Mouse (Mus musculus): Measurements from ENCODE around the gene Phf13. TPM values are rescaled to one million over a fixed set of nuclear protein-coding genes. Genes with fewer than 3 reads are reported as not detected.

Phf13 gene
- polyA plus RNA-seq, 1 experiment from 2014 or later: 11.3 TPM

DNA sequence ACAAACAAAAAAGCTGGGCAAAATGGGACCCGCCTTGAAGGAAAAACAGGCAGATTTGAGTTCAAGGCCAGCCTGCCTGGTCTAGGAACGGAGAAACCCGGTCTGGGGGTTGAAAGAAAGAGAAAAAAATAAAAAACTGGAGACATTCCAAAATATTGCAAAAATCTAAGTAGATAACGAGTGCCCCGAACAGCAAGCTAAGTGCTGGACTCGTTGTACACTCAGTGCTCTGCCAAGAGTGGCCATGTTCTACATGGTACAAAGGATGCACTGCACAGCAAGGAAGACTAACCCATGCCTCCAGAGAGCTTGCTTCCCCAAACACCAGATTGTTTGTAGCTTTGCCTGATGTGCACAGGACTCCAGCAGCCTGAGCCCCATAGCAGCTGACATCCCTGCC, 3.0 kb downstream of the Phf13 start:
- DNase-seq (ENCODE audit: low spot score): no peak

DNA sequence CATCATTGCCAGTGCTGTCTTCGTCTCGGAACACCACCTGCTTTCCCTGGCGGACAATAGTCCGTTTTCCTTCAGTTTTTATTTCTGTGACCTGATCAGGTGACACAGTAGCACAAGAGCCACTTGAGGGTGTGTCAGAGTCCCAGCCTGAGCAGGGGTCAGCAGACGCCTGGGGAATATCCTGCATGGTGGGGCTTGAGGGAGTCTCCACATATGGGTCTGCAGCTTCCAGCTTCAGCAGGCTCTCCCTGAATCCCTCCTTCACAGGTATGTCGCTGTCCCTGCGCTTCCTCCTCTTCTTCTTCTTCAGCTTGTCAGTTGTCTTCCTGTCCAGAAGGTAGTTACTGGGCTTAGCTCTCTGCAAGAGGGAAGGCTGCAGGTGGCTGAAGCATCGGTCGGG, 4.0 kb downstream of the Phf13 start:
- no peak for DNase-seq (ENCODE audit: low spot score)

DNA sequence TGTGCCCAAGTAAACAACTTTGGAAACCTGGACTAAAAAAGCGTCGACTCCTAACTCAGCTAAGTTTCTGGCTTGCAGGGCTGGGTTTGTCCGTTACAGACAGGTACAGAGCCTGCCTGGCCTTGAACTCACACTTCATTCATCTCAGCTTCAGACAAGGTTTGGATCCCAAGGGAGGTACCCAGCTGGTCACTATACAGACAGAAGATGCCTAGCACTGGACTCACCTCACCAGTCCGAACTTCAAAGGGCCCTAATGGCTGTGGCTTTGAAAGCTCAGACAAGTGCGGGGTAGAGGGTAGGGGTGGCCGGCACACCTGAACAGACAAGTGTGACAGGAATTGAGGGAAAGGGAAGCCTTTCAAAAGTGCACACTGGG, 7.0 kb downstream of the Phf13 start:
- DNase-seq (ENCODE audit: low spot score): no peak

DNA sequence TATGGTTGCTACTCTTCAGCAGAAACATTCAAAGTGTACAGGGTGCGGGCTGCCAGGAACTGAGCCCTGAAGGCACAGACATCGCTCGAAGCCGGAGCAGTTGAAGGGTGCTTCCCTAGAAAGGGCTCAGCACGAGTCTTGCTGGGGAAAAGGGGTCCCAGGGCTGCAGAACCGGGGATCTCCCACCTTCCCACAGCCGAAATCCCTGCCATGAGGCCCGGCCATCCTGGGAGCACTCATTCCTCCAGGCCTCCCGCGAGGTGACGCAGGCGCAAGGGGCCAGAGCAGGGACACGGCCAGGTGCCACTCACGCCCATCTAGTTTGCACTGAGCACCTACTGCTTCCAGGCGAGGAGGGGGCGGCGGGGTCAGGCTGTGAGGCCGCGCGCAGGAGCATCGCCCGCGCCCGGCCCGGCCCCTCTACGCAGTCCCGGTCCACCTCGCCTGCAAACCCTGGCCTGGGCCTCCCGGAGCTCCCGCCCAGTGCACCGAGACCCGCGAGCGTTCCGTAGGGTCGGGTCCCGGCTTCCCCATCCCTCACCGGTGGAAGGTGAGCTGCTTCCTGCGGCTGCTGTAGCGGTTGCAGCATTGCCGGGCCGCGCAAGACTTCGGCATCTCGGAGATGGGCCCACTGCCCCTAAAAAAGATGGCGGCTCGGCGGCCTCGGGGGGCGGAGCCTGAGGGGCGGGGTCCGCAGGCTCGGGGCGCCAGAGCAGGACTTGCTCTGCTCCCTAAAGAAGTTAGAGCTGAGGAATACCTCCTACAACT, 7.5 kb downstream of the Phf13 start, which contains the start of gene Thap3:
Gene Thap3 (minus strand): TSS at position 656 of the 768 bp plus-strand sequence.
- peak; percentile 77 for DNase-seq (ENCODE audit: low spot score)

DNA sequence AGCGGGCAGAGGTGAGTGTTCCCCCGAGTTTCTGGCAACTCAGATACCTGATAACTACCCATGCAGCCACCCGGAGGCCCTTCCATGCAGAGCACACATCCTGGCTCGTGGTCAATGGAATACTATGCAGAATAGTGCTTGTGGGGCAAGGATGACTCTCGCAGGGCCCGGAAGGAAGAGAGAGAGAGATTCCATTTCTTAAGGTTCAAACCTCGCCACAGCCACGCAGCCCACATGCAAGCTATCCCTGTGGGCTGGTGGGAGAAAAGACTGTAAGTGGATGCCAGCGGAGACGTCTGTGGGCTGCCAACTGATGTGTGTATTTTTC, 8.1 kb downstream of the Phf13 start:
- DNase-seq (ENCODE audit: low spot score): no peak

DNA sequence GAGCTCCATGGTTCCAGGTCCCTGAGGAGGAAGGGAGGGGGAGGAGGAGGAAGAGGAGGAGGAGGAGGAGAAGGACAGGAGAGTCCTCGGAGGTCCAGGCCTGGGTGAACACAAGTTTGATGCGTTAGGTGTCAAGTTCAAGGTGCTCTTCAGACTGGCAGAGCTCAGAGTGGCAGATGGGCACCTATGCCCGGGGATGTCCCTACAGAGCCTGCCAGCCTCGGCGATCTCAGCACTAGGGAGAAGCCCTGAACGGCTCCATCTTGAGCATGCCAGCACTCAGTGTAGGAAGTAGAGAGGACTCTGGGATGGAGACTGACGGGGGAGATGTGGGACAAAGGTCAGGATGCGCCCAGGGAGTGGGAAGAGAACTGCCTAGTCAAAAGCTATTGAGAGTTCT, 9.4 kb downstream of the Phf13 start:
- DNase-seq (ENCODE audit: low spot score): no peak

DNA sequence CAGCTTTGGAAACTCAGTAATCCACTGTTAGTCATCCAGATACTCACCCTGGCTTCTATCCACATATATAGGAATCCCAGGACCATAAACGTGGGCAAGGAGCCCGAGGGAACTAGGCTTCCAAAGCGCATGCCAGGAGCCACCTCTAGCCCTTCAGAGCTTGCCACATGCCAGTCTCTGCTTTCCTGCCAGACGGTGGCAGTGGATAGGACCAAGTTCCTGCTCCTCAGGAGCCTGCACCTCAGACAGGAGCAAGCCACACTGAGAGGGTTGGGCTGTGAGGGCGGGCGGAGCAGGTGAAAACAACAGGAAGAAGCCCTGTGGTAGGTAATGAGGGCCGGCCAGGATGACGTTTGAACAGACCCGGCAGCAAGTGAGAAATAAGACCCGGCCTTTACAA, 10.2 kb downstream of the Phf13 start:
- no peak for DNase-seq (ENCODE audit: low spot score)

DNA sequence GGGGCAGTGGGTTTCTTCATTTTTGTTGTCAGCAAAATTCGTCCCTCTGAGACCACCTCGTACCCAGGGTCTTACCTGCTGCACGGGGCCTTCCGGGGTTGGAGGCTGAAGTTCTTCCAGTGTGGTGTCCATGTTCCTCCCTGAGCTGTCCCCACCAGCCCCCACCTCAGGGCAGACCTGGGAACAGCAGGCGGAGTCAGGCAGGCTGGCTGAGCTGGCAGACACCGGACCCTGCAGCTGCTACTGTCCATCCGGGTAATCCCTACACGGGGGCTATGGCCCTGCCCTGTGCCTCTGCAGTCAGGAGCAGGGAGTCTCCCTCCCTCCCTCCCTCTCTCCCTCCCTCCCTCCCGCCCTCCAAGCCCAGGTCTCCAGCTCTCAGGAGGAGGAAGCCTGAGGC, 12.5 kb downstream of the Phf13 start:
- no peak for DNase-seq (ENCODE audit: low spot score)

DNA sequence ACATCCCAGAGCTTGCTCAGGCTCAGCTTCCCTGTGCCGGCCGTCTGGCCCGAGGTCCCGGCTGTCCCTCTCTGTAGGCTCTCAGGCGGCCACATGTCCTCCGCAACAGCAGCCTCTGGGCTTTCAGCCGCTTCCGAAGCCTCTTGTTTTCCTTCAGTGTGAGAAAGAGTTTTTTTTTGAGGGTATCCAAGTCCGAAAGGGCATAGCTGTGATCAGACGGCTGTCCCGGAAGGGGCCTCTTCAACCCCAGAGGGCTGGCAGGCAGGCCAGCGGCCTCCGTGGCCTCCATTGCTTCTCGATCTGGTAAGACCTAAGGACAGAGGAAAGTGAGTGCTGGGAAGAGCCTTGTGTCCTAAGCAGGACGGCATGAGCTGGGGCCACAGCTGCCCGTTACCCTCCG, 13.0 kb downstream of the Phf13 start:
- no peak for DNase-seq (ENCODE audit: low spot score)

DNA sequence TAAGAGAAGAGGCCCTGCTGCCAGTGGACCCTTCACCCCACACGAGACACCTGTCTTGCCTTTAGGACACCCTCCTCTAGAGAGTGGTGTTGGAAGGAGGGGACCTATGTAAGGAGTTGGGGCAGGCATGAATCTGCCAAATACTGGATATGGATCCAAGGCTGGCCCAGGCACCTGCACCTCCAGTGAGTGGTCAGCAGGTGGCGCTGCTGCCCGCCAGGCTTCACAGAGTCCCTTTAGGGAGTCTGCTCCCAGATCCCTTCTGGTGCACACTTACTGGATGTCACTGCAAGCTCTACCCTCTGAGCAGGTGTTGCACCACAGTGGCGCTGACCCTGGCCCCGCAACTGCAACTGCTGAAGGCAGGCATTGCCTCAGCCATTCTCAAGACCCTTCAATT, 14.7 kb downstream of the Phf13 start:
- peak; percentile 73 for DNase-seq (ENCODE audit: low spot score)

DNA sequence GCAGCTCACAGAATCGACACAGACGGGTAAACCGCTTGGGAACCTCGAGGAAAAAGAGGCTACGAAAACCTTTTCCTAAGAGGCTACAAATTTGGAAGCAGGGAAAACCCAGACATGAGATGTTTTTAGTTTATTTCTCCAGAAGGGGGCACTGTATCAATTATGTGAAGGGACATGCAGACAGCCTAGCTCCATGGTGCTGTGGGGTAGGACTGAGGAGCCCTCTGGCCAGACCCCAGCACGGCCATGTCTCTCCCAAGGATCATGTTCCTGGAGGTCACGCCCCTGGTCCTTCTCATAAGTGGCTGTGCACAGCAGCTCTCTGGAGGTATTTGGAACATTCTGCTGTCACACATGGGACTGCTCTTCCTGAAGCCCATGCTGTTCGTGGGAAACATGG, 15.4 kb downstream of the Phf13 start:
- no peak for DNase-seq (ENCODE audit: low spot score)

DNA sequence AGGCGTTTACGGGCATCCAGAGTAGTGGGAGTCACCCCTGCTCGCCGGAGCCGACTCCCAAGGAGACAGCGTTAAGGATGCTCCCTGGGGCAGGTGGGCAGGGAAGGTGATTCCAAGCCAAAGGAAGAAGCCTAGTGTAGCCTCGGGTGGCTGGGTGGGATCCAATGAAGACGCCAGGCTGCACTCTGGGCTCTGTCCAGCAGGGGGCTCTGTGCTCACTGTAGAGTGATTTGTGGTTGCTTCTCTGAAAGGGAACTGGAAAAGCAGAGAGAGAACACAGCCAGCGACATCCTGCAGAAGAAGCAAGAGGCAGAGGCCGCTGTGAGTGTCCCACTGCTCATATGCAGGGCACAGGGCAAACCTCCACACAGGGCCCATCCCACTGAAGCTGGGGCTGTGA, 18.3 kb downstream of the Phf13 start:
- peak; percentile 79 for DNase-seq (ENCODE audit: low spot score)

DNA sequence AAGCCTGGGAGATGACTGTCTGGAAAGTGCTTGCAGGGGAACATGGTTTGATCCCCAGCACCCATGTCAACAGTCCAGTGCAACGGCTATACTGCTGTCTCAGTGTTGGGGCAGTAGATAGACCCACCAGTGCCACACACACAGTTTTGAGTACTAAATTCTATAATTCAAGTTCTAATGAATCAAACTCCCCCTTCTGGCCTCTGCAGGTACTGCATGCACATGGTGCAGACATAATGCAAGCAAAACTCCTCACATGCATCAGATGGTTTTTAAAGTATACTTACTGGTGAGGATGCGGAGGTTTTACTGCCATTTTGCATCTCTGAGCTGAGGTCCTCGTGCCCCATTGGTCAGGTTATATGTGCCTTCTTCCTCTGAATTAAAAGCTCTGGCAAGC, 20.6 kb downstream of the Phf13 start:
- DNase-seq (ENCODE audit: low spot score): peak; percentile 54

DNA sequence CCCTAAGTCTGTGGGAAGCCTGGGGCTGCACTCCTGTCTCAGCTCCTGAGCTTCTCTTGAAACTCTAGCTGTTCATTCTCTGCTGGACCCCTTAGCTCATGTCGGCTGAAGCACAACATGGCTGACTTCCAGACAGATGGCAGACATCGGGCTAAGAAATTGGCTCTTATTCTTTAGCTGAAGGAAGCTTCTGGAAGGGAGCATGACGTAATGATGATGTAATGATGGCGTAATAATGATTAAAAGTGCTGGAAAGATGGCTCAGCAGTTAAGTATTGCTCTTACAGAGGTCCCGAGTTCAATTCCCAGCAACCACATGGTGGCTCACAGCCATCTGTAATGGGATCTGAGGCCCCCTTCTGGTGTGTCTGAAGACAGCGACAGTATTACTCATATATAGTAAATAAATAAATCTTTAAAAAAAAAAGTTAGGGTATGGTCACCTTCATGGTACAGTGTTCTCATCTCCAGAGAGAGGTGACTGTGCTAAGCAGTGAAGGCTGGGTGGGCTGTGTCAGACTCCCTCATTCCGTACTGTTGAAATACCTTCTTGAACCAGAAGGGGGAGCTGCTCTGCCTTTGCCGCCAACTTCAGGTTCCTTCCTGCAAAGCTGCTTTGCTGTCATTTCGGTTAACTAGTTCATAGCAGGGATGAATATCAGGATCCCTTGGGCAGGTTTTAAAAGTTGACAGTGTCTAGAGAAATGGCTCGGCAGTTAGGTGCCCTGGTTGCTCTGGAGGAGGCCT, 23.7 kb downstream of the Phf13 start:
- peak; percentile 56 for DNase-seq (ENCODE audit: low spot score)

DNA sequence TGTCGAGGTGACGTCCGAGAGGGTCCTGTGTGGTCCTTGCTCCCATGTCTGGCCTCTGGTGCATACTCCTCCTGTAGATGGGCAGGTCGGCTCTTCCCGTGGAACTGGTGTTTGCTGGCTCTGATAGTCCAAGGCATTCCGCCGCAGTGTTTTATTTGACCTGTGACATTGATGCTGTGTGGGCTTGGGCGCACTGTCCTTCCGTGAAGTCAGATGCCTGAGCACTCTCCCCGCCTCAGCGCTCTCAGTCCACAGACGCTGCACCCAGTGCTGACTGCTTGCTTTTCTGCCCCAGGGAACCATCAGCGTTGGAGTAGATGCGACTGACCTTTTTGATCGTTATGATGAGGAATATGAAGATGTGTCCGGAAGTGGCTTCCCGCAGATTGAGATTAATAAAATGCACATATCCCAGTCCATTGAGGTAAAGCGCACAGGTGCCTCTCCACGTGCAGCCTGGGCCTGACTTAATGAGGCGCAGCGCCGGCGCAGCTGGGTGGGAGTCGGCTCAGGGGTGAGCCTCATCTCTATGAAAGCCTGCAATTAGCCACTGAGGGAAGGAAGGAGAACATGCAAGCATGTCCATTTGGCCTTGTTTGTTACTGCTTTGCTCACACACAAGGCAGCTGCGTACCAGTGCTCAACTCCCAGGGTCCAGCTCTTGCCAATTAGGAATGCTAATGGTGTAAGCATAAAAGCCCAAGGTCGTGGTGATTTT, 27.7 kb downstream of the Phf13 start:
- no peak for DNase-seq (ENCODE audit: low spot score)

DNA sequence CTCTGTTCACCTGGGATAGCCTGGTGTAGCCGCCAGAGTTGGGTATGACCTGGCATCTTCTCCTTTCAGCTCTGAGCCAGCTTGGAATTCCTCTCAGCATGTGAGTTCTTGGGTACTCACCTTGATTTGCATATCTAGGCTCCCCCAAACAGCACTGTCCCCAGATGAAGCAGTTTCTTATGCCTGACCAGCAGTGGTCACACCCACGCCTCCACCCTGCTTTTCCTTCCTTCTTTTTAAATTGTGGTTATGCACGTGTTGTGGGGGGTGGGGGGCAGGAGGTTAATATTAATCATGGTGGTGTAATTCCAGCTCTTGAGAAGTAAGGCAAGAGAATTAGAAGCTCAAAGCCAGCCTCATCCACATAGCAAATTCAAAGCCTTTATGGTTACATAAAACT, 33.2 kb downstream of the Phf13 start:
- DNase-seq (ENCODE audit: low spot score): no peak

DNA sequence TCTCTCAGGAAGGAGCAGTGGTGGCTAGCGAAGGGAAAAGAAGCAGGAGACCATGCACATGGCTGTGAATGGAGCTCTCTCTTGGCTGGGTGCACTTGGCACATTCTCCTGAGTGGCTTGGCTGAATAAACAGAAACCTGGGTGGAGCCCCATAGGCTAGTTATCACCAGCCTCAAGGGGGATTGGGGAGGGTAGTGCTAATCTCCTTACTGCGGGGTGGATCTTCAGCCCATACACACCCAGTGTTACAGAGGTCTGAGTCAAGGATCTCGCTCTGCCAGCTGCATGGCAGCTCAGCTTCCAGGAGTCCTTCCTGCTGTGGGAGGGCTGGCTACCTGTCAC, 35.6 kb downstream of the Phf13 start:
- DNase-seq (ENCODE audit: low spot score): no peak

DNA sequence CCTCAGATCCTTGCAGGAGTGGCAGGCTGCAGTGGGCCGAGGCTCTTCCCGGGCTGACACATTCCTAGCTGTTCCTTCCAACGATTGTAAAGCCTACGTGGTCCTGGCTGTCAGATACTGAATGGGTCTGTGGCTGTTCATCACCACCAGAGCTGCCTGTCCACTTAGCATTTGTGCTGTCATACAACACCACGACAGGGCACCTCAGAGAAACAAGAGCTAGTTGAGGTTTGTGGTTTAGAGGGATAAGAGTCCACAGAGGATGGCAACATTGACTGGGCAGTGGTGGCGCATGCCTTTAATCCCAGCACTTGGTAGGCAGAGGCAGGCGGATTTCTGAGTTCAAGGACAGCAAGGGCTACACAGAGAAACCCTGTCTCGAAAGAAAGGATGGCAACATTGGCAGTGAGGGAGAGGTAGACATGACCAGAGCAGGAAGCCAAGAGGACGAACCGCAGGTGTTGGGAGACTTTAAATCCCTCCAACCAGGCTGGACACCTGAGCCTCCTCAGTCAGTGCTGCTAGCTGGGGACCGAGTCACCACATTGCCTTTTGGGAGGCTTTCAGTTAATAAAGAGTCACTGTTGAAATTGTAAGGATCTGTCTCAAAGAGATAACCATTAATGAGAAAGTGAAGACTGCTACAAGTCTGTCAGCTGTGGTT, 36.1 kb downstream of the Phf13 start:
- no peak for DNase-seq (ENCODE audit: low spot score)

DNA sequence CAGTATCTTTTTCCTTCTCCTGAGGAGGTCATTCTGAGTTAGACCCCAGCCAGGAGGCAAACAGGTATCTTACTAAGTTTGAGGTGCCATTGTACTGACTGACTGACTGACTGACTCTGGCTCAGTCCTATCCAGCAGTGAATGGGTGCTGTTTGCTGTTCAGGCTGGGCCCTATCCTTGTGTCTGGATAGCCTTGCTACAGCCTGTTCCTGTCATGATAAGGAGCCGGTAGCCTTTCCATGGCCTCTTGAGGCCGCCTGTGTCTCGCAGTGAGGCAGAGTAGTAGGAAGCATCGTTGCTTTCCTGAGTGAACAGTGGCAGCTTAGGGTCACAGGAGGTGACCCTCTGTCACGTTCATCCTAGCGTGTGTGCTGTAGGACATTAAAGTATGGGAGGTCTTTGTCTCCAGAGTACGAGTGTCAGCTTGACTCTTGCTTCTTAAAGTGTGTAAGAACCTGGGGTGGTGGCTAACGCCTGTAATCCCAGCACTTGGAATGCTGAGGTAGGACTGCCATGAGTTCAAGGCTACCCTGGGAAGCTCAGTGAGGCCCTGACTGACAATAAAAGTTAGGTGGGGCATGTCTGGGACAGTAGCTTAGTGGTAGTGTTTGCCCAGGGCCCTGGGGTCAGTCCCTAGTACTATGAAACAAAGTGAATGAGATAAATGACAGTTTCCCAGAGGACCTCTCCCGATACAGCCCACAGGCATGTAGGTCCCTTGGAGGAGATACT, 38.3 kb downstream of the Phf13 start:
- DNase-seq (ENCODE audit: low spot score): no peak

DNA sequence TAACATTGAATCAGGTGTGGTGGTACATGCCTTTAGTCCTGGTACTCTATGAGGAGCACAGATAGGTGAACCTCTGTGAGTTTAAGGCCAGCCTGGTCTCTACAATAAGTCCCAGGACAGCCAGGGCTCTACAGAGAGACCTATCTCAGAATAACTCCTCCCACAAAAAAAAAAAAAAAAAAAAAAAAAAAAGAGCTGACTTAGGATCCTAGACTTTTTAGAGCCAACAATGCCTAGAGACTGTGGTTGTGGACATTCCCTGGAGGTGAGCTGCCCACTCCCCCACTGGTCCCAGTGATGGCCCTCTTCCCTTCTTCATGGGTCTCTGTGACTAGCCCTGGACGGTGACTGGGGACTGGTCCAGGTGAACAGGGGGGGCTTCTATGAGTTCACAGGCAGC, 40.3 kb downstream of the Phf13 start:
- no peak for DNase-seq (ENCODE audit: low spot score)

DNA sequence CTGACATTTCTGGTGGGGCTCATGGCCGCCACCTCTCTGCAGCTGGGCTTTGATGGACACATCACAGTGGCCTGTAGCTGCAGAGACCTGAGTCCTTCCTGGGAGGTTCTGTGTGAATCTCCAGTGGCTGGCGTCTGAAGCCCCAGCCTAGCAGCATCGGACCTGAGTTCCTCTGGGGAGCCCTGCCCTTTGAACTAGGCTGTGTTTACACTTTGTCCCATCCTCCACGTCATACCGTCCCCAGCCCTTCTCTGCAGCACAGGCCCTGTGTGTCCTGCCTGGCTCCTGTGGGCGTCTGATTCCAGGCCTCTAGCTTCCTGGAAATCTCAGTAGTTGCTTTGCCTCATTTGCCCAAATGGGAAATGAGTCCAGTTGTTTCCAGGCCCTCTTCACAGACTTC, 42.8 kb downstream of the Phf13 start:
- no peak for DNase-seq (ENCODE audit: low spot score)
